Mouse (Mus musculus): ENCODE results near the gene Pacs2.

DNA sequence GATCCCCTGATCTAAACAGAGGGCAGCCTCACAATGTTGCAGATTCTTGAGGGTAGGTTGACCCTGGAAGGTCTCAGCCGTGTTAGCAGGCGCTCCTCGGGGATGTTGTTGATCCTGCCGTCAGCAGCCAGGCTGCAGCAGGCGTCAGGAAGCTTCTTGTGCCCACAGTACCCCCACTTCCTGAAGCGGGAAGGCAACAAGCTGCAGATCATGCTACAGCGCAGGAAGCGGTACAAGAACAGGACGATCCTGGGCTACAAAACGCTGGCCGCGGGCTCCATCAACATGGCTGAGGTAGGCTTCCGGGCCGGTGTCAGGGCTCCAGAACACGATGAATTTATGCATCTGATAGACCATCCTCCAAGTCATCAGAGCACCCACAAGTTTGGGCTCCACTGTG lies 32.6 kb downstream of the Pacs2 start:
- no peak for TF ChIP-seq CTCF (IDR thresholded peaks at IDR 0.05; ENCODE audit: insufficient read depth, low read length)
- TF ChIP-seq POLR2A (IDR thresholded peaks at IDR 0.05; ENCODE audit: borderline replicate concordance, extremely low read depth, low read depth, low read length) = no peak
